Mouse (Mus musculus): Measurements from ENCODE around the gene Yipf1. TPM values are rescaled to one million over a fixed set of nuclear protein-coding genes. Genes with fewer than 3 reads are reported as not detected.

The Yipf1 gene
- polyA plus RNA-seq, 1 experiment from 2014 or later: 51.4 TPM

- Histone ChIP-seq H3K27me3 (ENCODE audit: control insufficient read depth, insufficient read depth, low read length) (no peaks in the 10 kb centered on the region), H3K4me1 (ENCODE audit: control insufficient read depth, insufficient read depth, low read length) (no peaks in the 10 kb centered on the region), H3K36me3 (ENCODE audit: control insufficient read depth, insufficient read depth, low read length) (no peaks in the 10 kb centered on the region), H3K4me3 (ENCODE audit: low read length) (no peak overlapping the region), H3K9me3 (ENCODE audit: control insufficient read depth, low read length) (no peaks in the 10 kb centered on the region), H3K9ac (ENCODE audit: low read depth, low read length) (no peak overlapping the region), H3K27ac (ENCODE audit: low read depth, low read length) (no peak overlapping the region), H3K4me2 (replicated peaks; ENCODE audit: low read depth, low read length) (no peak overlapping the region)
- 82% methylated on average over 7 of the region's 7 CpGs for WGBS
- no peak for ATAC-seq (ENCODE audit: low FRiP score, low TSS enrichment)
Measured at GRCm38 (mm10) chr4:107291611-107292272, 22.4 kb upstream of the Yipf1 start.

- H3K9ac ChIP-seq (ENCODE audit: low read depth, low read length): no peak overlapping the region
- no peak for ATAC-seq (ENCODE audit: low FRiP score, low TSS enrichment)
- WGBS: 22% methylated on average over 4 of the region's 4 CpGs
- no peaks in the 10 kb centered on the region for H3K36me3 ChIP-seq (ENCODE audit: control insufficient read depth, insufficient read depth, low read length)
- H3K27ac ChIP-seq (ENCODE audit: low read depth, low read length): no peak overlapping the region
- no peaks in the 10 kb centered on the region for H3K4me1 ChIP-seq (ENCODE audit: control insufficient read depth, insufficient read depth, low read length)
- H3K4me3 ChIP-seq (ENCODE audit: low read length): no peak overlapping the region
- H3K9me3 ChIP-seq (ENCODE audit: control insufficient read depth, low read length): no peaks in the 10 kb centered on the region
- H3K27me3 ChIP-seq (ENCODE audit: control insufficient read depth, insufficient read depth, low read length): no peaks in the 10 kb centered on the region
- no peak overlapping the region for H3K4me2 ChIP-seq (replicated peaks; ENCODE audit: low read depth, low read length)
Measured at GRCm38 (mm10) chr4:107292273-107292662, 21.9 kb upstream of the Yipf1 start.

GRCm38 (mm10) chr4:107298071-107298606 lies 16.0 kb upstream of the Yipf1 start:
- no peak overlapping the region for H3K9ac ChIP-seq (ENCODE audit: low read depth, low read length)
- no peak overlapping the region for H3K4me2 ChIP-seq (replicated peaks; ENCODE audit: low read depth, low read length)
- no peak overlapping the region for H3K27ac ChIP-seq (ENCODE audit: low read depth, low read length)
- H3K36me3 ChIP-seq (ENCODE audit: control insufficient read depth, insufficient read depth, low read length): no peaks in the 10 kb centered on the region
- no peaks in the 10 kb centered on the region for H3K4me1 ChIP-seq (ENCODE audit: control insufficient read depth, insufficient read depth, low read length)
- ATAC-seq (ENCODE audit: low FRiP score, low TSS enrichment): no peak
- H3K27me3 ChIP-seq (ENCODE audit: control insufficient read depth, insufficient read depth, low read length): no peaks in the 10 kb centered on the region
- 78% methylated on average over 8 of the region's 8 CpGs for WGBS
- H3K9me3 ChIP-seq (ENCODE audit: control insufficient read depth, low read length): no peaks in the 10 kb centered on the region
- no peak overlapping the region for H3K4me3 ChIP-seq (ENCODE audit: low read length)

- no peaks in the 10 kb centered on the region for H3K36me3 ChIP-seq (ENCODE audit: control insufficient read depth, insufficient read depth, low read length)
- no peak overlapping the region for H3K4me2 ChIP-seq (replicated peaks; ENCODE audit: low read depth, low read length)
- no peak for ATAC-seq (ENCODE audit: low FRiP score, low TSS enrichment)
- H3K4me3 ChIP-seq (ENCODE audit: low read length): no peak overlapping the region
- H3K9me3 ChIP-seq (ENCODE audit: control insufficient read depth, low read length): no peaks in the 10 kb centered on the region
- H3K27ac ChIP-seq (ENCODE audit: low read depth, low read length): no peak overlapping the region
- no peaks in the 10 kb centered on the region for H3K4me1 ChIP-seq (ENCODE audit: control insufficient read depth, insufficient read depth, low read length)
- no peak overlapping the region for H3K9ac ChIP-seq (ENCODE audit: low read depth, low read length)
- WGBS: 83% methylated on average over 7 of the region's 7 CpGs
- no peaks in the 10 kb centered on the region for H3K27me3 ChIP-seq (ENCODE audit: control insufficient read depth, insufficient read depth, low read length)
Measured at GRCm38 (mm10) chr4:107299779-107300340, 14.3 kb upstream of the Yipf1 start.

GRCm38 (mm10) chr4:107300371-107300770 lies 13.8 kb upstream of the Yipf1 start:
- no peak for ATAC-seq (ENCODE audit: low FRiP score, low TSS enrichment)
- Histone ChIP-seq H3K9ac (ENCODE audit: low read depth, low read length) (no peak overlapping the region), H3K27ac (ENCODE audit: low read depth, low read length) (no peak overlapping the region), H3K4me1 (ENCODE audit: control insufficient read depth, insufficient read depth, low read length) (no peaks in the 10 kb centered on the region), H3K4me2 (replicated peaks; ENCODE audit: low read depth, low read length) (no peak overlapping the region), H3K9me3 (ENCODE audit: control insufficient read depth, low read length) (no peaks in the 10 kb centered on the region), H3K36me3 (ENCODE audit: control insufficient read depth, insufficient read depth, low read length) (no peaks in the 10 kb centered on the region), H3K27me3 (ENCODE audit: control insufficient read depth, insufficient read depth, low read length) (no peaks in the 10 kb centered on the region), H3K4me3 (ENCODE audit: low read length) (no peak overlapping the region)
- WGBS: 81% methylated on average over 4 of the region's 4 CpGs

- H3K27ac ChIP-seq (ENCODE audit: low read depth, low read length): no peak overlapping the region
- no peaks in the 10 kb centered on the region for H3K4me1 ChIP-seq (ENCODE audit: control insufficient read depth, insufficient read depth, low read length)
- H3K36me3 ChIP-seq (ENCODE audit: control insufficient read depth, insufficient read depth, low read length): no peaks in the 10 kb centered on the region
- H3K9ac ChIP-seq (ENCODE audit: low read depth, low read length): no peak overlapping the region; the same call in 1 of the 2 replicates
- no peak overlapping the region for H3K4me3 ChIP-seq (ENCODE audit: low read length)
- H3K4me2 ChIP-seq (replicated peaks; ENCODE audit: low read depth, low read length): no peak overlapping the region
- H3K27me3 ChIP-seq (ENCODE audit: control insufficient read depth, insufficient read depth, low read length): no peaks in the 10 kb centered on the region
- WGBS: 87% methylated on average over 1 of the region's 1 CpGs
- ATAC-seq (ENCODE audit: low FRiP score, low TSS enrichment): no peak
- H3K9me3 ChIP-seq (ENCODE audit: control insufficient read depth, low read length): no peaks in the 10 kb centered on the region
Measured at GRCm38 (mm10) chr4:107300902-107301555, 13.1 kb upstream of the Yipf1 start.

- no peaks in the 10 kb centered on the region for H3K4me1 ChIP-seq (ENCODE audit: control insufficient read depth, insufficient read depth, low read length)
- no peak for ATAC-seq (ENCODE audit: low FRiP score, low TSS enrichment)
- H3K36me3 ChIP-seq (ENCODE audit: control insufficient read depth, insufficient read depth, low read length): no peaks in the 10 kb centered on the region
- H3K9me3 ChIP-seq (ENCODE audit: control insufficient read depth, low read length): no peaks in the 10 kb centered on the region
- H3K9ac ChIP-seq (ENCODE audit: low read depth, low read length): no peak overlapping the region
- no peaks in the 10 kb centered on the region for H3K27me3 ChIP-seq (ENCODE audit: control insufficient read depth, insufficient read depth, low read length)
- WGBS: 88% methylated on average over 9 of the region's 9 CpGs
- no peak overlapping the region for H3K4me3 ChIP-seq (ENCODE audit: low read length)
- H3K4me2 ChIP-seq (replicated peaks; ENCODE audit: low read depth, low read length): no peak overlapping the region
- no peak overlapping the region for H3K27ac ChIP-seq (ENCODE audit: low read depth, low read length)
Measured at GRCm38 (mm10) chr4:107302221-107302620, 11.9 kb upstream of the Yipf1 start.

- no peaks in the 10 kb centered on the region for H3K4me1 ChIP-seq (ENCODE audit: control insufficient read depth, insufficient read depth, low read length)
- H3K4me3 ChIP-seq (ENCODE audit: low read length): no peak overlapping the region
- no peak for ATAC-seq (ENCODE audit: low FRiP score, low TSS enrichment)
- no peak overlapping the region for H3K27ac ChIP-seq (ENCODE audit: low read depth, low read length)
- no peaks in the 10 kb centered on the region for H3K27me3 ChIP-seq (ENCODE audit: control insufficient read depth, insufficient read depth, low read length)
- WGBS: 66% methylated on average over 4 of the region's 4 CpGs
- H3K4me2 ChIP-seq (replicated peaks; ENCODE audit: low read depth, low read length): no peak overlapping the region
- no peaks in the 10 kb centered on the region for H3K9me3 ChIP-seq (ENCODE audit: control insufficient read depth, low read length)
- no peak overlapping the region for H3K9ac ChIP-seq (ENCODE audit: low read depth, low read length)
- no peaks in the 10 kb centered on the region for H3K36me3 ChIP-seq (ENCODE audit: control insufficient read depth, insufficient read depth, low read length)
Measured at GRCm38 (mm10) chr4:107302832-107303231, 11.3 kb upstream of the Yipf1 start.

GRCm38 (mm10) chr4:107303531-107303930 lies 10.6 kb upstream of the Yipf1 start:
- no peak for ATAC-seq (ENCODE audit: low FRiP score, low TSS enrichment)
- WGBS: 58% methylated on average over 3 of the region's 3 CpGs

More at GRCm38 (mm10) chr4:107303531-107303930, 10.6 kb upstream of the Yipf1 start:
- H3K4me1 ChIP-seq (ENCODE audit: control insufficient read depth, insufficient read depth, low read length): no peaks in the 10 kb centered on the region
- no peak overlapping the region for H3K27ac ChIP-seq (ENCODE audit: low read depth, low read length)
- H3K9ac ChIP-seq (ENCODE audit: low read depth, low read length): 0 out of 2 replicates have a peak overlapping the region, but pooled peaks have one; percentile 18
- H3K4me2 ChIP-seq (replicated peaks; ENCODE audit: low read depth, low read length): no peak overlapping the region
- H3K36me3 ChIP-seq (ENCODE audit: control insufficient read depth, insufficient read depth, low read length): no peaks in the 10 kb centered on the region
- no peaks in the 10 kb centered on the region for H3K9me3 ChIP-seq (ENCODE audit: control insufficient read depth, low read length)
- no peak overlapping the region for H3K4me3 ChIP-seq (ENCODE audit: low read length)
- no peaks in the 10 kb centered on the region for H3K27me3 ChIP-seq (ENCODE audit: control insufficient read depth, insufficient read depth, low read length)

Measured in kidney, embryonic 14.5 days (tissue).